Mouse (Mus musculus) ZHBTc4 (cell line): Measurements from ENCODE around the gene Aldh2.

Experiments
- DNase-seq: peaks from one replicate; pipeline ENCODE4 v3.0.0-alpha.2; 2011; ENCODE audit warnings: low read depth, low spot score

The Aldh2 gene

DNA sequence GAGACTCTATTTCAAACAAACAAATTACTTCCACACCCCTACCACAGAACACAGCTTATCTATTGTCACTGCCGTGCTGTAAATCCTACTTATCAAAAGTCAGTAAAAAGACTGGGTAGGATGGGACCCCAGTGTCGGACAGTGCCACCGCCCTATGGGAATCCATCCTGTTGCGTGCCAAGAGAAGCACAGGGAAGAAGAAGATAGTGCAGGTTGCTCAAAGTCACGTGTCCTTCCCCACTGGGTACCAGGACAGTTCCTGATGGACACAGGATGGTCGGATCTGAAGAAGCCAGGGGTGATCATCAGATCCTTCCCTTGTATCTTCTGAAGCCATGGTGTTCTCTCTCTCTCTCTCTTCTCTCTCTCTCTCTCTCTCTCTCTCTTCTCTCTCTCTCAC is 2.1 kb upstream of the Aldh2 start:
- DNase-seq = no peak

DNA sequence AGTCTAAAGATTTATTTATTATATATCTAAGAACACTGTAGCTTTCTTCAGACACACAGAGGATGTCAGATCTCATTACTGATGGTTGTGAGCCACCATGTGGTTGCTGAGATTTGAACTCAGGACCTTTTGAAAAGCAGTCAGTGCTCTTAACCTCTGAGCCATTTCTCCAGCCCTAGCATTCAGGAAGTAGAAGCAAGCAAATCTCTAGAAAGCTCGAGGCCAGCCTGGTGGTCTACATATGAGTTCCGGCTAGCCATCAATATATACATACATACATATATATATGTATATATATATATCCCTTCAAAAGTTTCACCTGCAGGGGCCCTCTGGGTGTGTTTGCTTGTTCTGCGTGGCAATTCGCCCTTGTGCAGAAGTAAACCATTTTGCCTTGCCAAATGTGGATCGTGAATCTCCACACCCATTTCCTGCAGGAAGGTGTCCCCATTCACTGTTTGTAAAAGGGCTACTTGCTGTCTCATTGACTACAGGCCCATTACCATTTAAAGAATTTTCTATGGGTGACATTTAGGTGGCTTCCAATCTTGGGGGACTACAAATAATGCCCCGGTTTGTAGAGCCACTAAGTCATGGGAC is 1.2 kb upstream of the Aldh2 start:
- no peak for DNase-seq

DNA sequence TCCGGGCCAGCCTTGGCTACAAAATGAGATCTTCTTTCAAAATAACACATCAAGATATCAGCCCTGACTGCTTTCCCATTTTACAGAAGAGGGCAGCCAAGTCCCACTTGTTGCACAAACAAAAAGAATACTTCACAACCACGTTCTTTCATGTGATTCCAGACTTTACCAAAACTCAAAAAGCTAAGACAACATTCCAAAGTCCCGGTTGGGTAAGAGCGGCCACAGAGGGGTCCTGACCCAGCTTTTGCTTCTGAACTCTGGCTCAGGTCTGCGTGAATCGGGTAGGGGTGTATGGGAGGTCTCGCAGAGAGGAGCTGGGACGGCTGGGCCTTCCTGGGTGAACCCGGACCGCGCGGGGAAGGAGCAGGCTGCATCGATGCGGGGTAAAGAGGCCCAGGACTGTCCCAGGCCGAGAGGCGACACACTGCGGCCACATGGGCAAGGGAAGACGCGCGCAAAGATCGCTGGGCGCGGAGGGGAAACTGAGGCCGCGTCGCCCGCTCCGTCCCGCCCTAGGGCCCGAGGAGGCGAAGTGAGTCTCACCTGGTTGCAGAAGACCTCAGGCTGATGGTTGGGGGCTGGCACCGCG is 712 bp downstream of the Aldh2 start:
- DNase-seq = peak; percentile 23

DNA sequence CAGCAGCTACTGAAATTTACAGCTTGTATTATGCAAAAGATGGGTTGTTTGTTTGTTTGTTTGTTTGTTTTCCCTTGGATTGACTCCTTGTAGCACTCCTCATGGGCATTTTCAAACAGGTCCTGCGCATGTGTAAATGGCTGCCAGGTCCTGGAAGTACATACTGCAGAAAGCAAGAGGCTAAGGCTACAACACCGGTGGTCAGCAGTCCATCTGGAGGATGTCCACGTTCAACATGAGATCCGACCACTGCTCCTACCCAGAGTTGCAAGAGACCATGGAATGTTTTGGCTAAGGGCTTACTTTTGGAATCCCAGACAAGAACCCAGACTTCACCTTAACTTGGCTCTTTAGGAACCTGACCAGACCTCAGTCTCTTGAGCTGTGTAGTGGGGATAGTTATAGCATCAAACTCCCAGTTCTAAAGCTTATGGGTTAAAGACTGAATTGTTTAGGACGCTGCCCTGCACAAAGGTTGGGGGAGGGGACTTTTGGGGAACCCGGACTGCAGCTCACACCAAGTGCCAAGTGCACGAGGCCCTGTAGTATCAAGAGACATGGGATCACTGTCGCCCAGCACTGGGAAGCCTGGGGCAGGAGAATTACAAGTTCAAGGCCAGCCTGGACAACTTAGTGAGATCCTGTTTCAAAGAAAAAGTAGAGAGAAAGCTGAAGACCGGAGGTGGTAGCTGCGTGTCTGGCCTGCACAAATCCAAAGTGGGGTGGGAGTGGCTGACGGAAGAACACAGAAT is 1.4 kb downstream of the Aldh2 start:
- DNase-seq = peak; percentile 18

- DNase-seq = no peak
Measured at GRCm38 (mm10) chr5:121591417-121592063, 2.1 kb downstream of the Aldh2 start.

GRCm38 (mm10) chr5:121589928-121590327 is 3.7 kb downstream of the Aldh2 start:
- DNase-seq = no peak

DNA sequence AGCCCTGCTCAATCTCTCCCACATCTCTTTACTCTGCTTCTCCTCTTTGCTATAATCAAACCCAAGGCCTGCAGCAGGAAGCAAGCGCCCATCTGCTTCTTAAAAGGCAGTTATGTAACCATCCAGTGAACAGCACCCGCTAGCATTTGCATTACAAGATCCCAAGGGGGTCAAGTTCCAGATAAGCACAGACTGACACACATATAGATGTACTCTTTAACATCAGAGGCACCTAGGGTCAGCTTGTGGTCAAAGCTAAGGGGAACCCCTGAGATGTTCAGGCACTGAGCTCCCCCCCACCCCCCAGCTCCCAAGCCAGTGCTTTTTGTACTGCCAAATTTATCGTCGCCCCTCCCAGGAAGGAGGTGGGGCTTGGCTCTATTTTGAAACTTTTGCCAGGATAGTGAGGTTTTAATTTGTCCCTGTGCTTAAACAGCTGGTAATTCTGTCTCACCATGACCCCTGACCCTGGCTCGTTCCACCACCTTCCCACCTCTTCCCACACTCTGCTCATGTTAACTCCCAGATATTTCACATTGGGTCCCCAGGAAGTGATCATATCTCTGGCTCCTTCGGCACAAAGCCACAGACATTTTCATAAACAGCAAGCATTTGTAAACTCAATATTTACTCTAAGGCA is 7.1 kb downstream of the Aldh2 start:
- DNase-seq = peak; percentile 34

- DNase-seq = no peak
Measured at GRCm38 (mm10) chr5:121585699-121586098, 7.9 kb downstream of the Aldh2 start.

DNA sequence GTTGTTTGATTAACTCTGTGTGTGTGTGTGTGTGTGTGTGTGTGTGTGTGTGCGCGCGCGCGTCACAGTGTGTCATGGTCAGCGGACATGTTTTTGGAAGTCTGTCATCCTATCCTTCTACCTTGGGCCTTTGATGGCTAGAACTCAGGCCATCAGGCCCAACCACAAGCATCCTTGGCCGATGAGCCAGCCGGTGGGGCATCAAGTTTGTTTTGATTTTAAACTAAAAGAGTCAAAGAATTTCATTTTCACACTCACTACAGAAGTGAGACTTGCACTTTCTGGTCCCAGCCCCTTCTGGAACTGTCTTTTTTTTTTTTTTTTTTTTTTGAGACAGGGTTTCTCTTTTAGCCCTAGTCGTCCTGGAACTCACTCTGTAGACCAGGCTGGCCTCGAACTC is 8.6 kb downstream of the Aldh2 start:
- DNase-seq = no peak

GRCm38 (mm10) chr5:121583765-121584501 is 9.7 kb downstream of the Aldh2 start:
- peak; percentile 88 for DNase-seq

GRCm38 (mm10) chr5:121581945-121582344 is 11.7 kb downstream of the Aldh2 start:
- peak; percentile 52 for DNase-seq

- DNase-seq = no peak
Measured at GRCm38 (mm10) chr5:121576927-121577488, 16.6 kb downstream of the Aldh2 start.

DNA sequence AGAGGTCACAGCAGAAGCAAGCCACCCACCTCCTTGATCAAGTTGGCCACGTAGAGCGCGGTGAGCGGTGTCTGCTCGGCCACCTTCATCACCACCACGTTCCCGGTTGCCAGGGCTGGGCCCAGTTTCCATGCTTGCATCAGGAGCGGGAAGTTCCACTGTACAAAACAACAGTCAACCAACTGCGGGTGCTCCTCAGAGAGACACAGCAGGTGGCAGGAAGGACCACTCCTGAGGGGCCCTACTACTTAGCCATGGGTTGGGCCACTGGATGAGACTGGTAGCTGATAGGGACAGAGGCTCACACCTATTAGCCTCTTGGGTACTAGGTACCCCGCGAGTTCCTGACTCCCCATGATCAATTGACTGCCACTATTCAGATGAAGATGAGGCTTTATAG is 17.8 kb downstream of the Aldh2 start:
- DNase-seq = peak; percentile 57

GRCm38 (mm10) chr5:121574145-121574544 is 19.5 kb downstream of the Aldh2 start:
- DNase-seq = no peak

DNA sequence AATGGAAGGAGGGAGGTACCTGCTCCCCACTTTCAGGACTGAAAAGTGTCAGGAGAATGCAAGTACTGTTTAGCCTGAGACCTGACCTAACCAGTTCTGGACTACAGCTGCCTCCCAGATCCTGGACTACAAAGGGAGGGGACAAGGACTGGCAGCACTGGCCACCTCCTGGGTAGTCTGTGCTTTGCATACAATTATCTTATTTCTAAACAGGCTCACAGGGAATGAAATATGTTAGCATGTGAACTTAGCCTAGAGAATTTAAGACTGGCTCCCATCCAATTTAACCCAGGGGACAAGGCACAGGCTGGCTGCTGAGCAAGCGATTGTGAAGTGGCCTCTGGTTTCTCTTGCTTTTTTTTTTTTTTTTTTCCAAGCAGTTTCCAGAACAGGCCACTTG is 22.8 kb downstream of the Aldh2 start:
- no peak for DNase-seq

DNA sequence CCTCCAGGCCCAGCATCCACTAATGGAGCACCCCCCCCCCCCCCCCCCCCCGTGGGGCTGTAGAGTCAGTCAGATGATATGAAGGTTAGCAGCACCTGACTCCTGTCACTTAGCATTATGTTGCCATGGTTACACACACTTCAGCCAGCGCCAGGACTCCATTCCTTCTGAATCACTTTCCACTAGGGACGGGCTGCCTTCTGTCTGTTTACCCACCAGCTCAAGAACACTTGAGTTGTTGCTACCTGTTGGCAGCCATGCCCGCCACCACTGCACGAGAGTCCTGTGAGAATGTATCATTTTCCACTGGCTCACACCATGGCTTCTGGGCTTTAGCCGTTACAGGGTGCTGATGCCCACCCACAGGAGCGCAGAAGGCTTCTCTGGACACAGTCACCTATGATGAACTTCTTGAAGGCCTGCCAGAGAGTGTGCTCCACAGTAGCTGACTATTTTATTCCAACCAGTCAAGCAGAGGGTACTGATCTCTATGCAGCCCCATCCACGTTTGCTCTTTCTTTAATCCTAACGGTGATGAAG is 23.7 kb downstream of the Aldh2 start:
- no peak for DNase-seq

DNA sequence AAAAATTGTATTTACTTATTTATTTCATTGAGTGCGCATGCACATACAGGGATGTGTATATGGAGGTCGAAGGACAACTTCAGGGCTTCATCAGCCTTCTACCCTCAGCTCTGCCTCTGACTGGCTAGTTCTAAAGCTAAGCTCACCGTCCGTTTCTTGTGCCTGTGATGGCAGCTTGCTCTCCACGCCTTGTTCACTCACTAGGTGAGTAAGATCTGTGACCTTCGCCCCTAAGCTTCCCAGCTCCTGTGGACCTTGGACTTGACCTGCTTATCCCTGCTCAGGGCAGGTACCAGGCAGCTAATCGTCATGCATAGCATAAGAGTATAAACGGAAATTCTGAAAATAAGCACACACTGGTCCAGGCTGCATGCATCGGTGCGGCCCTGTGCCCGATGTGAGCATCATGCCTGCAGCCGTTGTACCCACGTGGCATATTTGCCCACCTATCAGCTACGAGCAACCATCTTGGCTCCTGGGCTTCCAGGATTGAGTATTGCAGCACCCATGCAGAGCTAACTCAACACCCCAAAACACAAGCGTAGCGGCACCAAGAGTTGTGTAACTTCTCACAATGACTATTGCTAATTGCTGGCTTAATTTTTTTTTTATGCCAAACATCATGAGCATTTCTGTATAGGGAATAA is 27.5 kb downstream of the Aldh2 start:
- DNase-seq = no peak

DNA sequence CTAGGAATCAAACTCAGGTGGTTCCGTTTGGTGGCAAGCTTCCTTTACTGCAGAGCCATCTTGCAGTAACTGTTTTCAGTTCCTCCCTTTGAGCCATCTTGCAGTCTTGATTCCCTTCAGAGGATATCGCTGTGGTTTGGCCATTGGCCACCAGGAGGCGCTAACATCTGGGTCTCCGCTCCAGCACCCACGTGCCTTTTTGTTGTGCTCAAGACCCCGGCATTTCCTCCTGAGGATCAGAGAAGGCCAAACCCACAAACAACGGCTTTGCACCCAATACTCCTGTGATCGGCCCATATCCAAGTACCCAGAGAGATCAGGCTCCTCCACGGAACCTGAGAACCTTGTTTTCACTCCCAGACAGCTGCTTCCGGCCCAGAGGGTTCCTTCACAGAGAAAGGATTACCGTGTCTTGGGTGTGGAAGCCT is 29.1 kb downstream of the Aldh2 start:
- DNase-seq = peak; percentile 95

DNA sequence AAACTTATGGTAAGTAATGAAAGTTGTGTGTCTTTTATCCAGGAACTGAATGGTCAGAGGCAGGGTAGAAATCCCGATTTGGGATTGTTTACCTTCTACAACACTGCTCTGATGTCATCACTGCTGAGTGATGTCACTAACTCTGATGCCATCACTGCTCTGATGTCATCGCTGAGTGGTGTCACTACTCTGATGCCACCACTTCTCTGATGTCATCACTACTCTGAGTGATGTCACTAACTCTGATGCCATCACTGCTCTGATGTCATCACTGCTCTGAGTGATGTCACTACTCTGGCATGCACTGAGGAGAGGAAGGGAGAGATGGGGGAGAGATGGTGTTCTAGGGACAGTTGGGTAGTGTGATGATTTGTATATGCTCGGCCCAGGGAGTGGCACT is 31.2 kb downstream of the Aldh2 start:
- DNase-seq = peak; percentile 58

- no peak for DNase-seq
Measured at GRCm38 (mm10) chr5:121549196-121549595, 44.4 kb downstream of the Aldh2 start.
